Mouse (Mus musculus) induced T-regulatory cell, adult 2 months (primary cell): ENCODE results near the gene Sept9.

Experiments
- DNase-seq: peaks from one replicate; pipeline ENCODE4 v3.0.0-alpha.2; 2012; ENCODE audit warnings: low read depth

The Sept9 gene

DNA sequence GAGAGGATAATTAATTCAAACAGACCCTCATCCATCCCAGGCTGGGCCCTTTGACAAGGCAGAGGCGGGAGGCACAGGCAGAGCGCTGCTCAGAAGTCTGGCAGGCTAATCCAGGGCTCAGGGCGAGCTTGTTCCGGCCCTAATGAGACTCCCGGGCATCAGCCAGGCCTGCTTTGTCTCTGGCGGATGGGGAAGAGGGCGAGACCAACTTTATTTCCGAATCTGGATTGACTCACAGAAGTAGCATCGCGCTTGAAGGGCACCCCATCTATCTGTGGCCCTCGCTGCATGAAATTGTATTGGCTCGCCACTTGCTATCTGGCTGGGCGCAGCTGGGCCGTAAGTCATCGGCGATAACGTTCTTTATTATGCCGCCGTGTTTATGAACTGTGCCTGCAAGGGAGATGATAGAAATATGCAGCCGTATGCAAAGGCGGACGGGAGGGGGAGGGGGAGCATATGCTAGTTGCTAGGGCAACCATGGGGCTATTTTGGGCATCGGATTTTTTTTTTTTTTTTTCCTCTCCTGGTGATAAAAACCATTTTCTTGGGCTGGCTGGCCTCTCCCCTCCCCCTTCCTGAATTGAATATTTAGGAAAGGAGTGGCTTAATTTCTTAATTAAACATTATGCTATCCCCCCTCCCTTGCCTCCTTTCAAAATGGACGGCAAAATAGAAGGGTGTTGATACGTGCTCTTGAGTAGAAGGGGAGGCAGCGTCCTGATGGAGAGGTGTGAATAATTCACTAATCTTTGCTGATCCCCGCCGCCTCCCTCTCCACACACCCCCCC, 208.4 kb downstream of the Sept9 start:
- DNase-seq = no peak

DNA sequence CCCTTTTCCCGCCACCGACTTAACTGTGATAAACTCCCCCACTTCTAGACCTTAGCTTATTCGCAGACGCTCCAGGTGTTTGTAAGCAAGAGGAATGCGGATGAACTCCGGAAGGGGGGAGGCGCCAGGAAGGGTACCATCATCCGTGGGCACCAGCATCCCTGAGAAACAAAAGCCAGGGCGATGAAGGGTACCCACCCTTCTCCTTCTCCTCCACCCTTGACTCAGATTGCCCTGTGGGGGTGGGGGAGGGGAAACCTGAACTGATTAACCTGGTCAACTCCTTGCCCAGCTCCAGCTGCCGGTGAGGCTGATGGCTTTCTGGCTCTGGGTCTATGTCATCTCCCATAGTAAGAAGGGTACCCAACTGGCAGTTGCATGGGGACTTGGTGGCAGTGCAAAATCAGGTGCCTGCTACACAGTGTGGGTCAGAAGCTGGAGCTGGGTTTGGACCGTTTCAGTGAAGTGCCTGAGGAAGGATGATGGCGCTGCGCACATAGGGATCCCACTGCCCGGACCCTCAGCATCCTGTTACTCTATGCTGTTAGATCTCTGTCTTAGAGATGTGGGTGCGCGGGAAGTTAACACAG, 209.1 kb downstream of the Sept9 start:
- no peak for DNase-seq

DNA sequence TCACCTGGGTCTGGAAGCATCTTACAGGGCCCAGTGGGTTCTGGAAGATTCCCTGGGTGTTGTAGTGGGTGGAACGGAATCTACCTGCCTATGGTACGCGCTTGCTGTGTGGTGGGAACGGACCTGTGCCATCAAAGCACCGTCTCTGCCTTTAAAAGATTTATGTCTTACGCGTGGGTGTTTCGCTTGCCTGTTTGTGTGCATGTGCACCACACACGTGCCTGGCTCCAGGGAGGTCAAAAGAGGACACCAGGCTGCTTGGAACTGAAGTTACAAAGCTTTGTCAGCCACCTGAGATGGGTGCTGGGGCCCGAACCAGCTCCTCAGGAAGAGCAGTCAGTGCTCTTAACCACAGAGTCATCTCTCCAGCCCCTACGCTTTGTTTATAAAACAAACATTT, 209.9 kb downstream of the Sept9 start:
- DNase-seq = no peak

DNA sequence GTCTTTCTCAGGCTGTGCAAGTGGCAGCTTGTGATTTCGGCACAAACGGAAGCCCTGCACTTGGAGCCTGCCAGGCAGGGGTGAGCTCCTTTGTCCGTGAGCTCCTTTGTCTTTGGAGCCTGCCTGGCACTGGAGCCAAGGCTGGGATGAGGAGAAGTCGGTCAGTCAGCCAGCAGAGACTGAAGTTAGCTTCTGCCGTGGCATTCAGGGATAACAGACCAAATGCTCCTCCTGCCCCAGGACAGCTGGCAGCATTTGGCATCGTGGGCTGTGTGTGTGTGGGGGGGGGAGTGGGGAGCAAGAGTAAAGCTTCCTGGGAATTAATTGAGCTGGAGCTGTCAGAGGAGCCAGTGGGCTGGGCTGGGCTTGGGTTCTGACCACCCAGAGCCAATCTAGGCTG, 210.6 kb downstream of the Sept9 start:
- no peak for DNase-seq

DNA sequence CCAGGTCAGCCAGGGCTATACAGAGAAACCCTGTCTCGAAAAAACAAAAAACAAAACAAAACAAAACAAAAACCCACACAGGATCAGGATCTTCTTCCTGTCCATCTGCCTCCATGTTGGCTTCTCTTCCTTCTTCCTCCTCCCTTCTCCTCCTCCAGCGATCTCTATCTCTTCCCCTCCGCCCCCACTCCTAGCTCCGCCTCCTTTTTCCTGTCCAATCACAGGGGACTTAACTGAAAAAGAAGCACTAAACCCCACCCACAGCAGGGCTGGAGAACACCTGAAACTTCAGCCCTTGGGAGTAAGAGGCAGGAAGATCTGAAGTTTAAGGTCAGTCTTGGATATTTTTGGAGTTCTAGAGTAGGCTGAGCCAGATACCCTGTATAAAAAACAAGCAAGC, 212.2 kb downstream of the Sept9 start:
- DNase-seq = no peak
